Mouse (Mus musculus): ENCODE measurements around the gene Tmem256.
A peak's percentile ranks its signal among the peaks of the same experiment; 100 is the strongest.

DNA sequence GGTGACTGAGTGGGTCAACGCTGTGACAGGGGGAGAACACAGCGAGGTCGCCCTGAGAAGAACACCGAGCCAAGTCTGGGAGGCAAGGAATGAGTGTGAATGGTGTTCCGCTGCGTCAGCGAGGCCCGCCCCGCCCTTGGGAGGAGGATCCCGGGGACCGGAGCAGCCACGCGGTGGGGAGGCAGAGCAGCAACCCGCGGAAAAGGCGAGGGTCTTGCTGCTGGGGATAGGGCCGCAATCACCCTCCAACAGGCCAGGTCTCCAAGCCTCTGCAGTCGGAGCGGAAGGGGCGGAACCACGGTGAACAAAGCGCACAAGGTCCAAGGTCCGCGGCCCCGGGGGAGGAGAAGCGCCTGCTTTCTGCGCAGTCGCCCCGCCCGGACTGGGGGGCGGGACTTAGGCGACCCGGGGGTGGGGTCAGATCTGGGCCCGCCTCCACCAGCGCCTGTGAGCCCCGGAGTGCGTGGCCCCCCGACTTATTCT, 7.9 kb downstream of the Tmem256 start, which contains the start of gene Plscr3:
- TF ChIP-seq CTCF (IDR thresholded peaks at IDR 0.05; ENCODE audit: low read depth, low read length) (no peak), POLR2A (IDR thresholded peaks at IDR 0.05; ENCODE audit: extremely low read depth, insufficient read depth, low read length) (peak; percentile 96)
